Mouse (Mus musculus) heart, postnatal 25 days (tissue): ENCODE results near the gene Iqcc. TPM values are rescaled to one million over a fixed set of nuclear protein-coding genes. Genes with fewer than 3 reads are reported as not detected.

Source experiments
- DNase-seq: peaks from one replicate; pipeline ENCODE4 v3.0.0; 2022; ENCODE audit warnings: low spot score
- intact Hi-C: fragments of 180-260 bp; cut with DNase I; formaldehyde crosslinking; loops from one replicate; pipeline ENCODE4 v1.15.1; 2025
- total RNA-seq, 2 experiments: library from RNA; stranded (reverse); gene quantifications; 2 replicates each; pipeline ENCODE4 v1.2.3; 2021

The Iqcc gene
- total RNA-seq, 2 experiments from 2014 or later = 17.2 to 19.1 TPM

GRCm38 (mm10) chr4:129584884-129585608 lies 33.9 kb downstream of the Iqcc start:
- DNase-seq = peak; percentile 71
- intact Hi-C loops = loop anchor here (1.0 kb wide), 1 partner anchor 23 kb away; no protein-coding TSS in a partner anchor

DNA sequence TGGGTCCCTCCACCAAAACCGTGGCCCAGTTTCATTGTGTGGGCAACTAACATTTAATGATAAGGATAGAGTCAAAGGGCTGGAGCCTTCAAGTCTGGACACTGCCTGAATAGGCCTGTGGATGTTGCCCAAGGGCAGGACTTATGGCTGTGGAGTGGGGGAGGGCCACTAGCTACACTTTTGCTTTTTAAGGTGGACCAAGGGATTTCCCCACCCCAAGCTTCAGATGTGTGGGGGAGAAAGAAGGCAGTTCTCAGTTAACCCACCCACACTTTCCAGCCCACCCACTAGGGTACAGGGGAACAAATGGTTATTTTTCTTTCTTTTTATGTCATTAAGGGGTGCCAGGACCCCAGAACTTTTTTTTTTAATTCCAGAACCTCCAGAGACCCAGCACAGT lies 34.5 kb downstream of the Iqcc start:
- DNase-seq = no peak
- intact Hi-C loops = no loop called here

DNA sequence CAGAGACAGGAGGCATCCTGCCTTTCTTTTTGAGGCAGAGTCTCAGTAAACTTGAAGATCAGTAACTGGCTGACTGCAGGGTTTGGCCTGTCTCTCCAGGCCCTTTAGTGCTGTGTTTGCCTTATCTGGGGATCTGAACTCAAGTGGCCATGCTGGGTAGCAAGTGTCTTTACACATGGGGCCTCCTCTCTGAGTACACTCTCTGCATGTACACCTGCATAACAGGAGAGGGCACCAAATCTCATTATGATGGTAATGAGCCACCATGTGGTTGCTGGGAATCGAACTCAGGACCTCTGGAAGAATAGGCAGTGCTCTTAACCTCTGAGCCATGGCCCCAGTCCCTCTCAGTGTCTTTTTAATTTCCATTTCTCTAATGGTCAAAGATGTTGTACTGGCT lies 36.6 kb downstream of the Iqcc start:
- no peak for DNase-seq
- intact Hi-C loops = no loop called here

DNA sequence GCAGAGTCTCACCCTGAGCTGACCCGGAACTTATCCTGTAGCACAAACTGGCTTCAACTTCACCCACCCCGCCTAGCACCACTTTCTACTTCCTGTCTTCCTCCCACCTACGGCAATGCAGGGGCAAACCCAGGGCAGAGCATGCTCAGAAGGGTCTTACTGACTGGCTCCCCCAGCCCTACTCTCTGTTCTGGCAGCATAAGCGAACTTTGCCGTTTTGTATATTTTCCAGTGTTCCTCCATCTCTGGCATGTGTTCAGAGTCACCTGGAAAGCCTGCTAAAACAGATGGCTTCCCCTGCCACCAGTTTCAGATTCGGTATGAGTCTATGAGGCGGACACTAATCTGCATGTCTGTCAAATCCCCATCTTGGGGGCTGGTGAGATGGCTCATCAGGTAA lies 38.6 kb downstream of the Iqcc start:
- intact Hi-C loops = no loop called here
- DNase-seq = no peak

DNA sequence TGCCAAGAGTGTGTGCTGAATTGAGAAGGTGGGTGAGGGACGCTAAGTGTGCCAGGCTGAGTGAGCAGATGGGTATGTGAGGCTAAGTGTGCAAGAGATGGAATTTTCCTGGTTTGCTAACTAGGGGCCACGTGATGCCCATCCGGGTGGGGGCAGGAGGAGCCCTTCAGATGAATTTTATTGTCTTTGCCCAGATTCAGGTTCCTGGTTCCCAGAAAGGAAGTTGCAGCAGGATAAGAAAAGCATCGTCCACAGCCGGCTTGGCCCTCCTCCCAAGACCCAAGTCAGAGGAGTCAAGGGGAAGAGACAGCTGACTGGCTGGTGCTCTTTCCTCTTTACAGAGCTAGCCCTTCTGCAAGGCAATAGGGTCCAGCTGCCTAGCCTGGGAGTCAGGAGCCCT lies 40.4 kb downstream of the Iqcc start, which contains the start of gene Fam167b:
Gene Fam167b (minus strand): TSS at position 84 of the 400 bp plus-strand sequence.
- intact Hi-C loops = no loop called here
- DNase-seq = no peak

- intact Hi-C loops = no loop called here
These were observed 41.2 kb downstream of the Iqcc start for GRCm38 (mm10) chr4:129577688-129578087.

GRCm38 (mm10) chr4:129576863-129577491 lies 41.9 kb downstream of the Iqcc start:
- intact Hi-C loops = no loop called here
- peak; percentile 47 for DNase-seq

More at GRCm38 (mm10) chr4:129577688-129578087, 41.2 kb downstream of the Iqcc start:
- DNase-seq = no peak

DNA sequence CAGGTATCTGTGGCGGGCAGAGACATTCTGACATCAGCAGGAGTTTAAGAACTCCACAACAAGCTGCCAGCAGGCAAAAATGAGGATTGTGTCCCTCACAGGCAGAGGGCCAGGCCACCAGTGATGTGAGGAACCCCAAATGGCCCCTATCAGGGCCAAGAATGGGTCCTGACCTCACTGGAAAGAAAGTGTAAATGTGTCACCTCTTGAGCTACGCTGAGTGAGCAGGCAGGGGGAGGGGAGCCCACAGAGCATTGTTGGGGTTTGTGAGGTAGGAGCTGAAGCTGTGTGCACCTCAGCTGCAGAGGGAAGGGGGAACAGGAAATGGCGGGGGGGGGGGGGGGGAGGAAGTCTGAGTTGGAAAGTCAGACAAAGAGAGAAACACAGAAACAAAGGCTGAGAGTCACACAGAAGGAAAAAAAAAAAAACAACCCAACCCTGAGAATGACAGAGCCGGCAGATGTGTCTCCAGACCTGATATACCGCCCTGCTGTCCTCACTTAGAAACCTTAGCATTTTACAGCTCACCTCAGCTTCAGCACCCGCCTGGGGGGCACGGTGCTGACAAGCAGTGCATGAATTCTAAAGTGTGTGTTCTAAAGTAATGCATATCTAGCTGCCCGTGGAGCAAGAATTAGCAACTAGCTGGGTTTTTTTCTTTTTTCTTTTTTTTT lies 43.6 kb downstream of the Iqcc start:
- intact Hi-C loops = no loop called here
- DNase-seq = no peak

GRCm38 (mm10) chr4:129573430-129573829 lies 45.5 kb downstream of the Iqcc start, which contains the start of gene Lck:
Gene Lck (minus strand): TSS chr4:129573641.
- no peak for DNase-seq

DNA sequence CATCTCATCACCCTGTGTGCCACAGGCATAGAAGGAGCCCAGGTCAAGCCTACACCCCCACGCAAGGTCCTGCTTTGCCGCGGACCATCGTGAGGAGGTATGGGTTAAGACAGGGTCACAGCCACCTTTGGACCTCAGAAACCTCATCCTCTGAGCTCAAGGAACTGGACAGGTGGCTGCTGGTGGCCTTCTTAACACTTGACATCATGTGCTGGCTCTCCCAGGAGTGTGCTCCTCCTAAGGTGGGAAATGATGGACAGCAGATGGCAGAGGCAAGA lies 45.9 kb downstream of the Iqcc start:
- intact Hi-C loops = no loop called here
- no peak for DNase-seq

More at GRCm38 (mm10) chr4:129573430-129573829, 45.5 kb downstream of the Iqcc start, which contains the start of gene Lck:
- intact Hi-C loops = no loop called here

DNA sequence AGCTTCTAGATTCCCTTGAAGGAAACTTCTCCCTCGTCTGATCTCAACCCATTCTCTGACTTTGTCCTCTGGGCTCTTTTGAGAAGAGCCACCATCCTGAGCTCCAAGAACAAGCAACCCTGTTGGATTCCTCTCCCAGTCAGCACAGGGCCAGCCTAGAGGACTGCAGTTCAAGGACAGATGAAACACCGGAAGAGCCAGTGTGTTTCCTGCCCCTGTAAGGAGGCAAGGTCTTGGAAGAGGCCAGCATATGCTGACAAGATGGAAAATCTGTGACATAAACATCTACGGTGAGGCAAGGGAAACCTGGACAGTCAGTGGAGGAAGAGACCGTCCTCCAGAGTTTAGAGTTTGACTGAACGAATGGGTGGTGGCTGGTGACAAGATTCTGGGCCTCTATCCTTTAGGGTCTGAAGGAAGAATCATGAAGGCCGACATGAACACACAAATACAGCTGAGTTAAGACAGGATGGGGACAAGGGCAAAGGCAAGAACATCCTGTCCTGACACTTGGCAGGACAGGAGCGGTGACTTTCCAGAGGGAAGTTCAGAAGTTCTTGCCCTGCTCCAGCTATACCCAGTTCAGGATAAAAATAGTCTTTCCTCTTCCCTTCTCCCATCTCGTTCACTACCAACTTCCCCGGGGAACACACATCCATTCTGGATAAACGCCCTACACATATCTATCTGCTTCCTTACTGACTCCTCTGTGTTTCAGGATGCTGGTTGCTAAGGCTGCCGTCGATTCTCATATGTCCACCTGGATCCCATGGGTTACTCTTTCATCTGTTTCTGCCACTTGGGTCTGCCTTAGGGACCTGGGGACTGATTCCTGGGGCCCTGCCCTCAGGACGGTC lies 46.4 kb downstream of the Iqcc start:
- no peak for DNase-seq
- intact Hi-C loops = no loop called here

DNA sequence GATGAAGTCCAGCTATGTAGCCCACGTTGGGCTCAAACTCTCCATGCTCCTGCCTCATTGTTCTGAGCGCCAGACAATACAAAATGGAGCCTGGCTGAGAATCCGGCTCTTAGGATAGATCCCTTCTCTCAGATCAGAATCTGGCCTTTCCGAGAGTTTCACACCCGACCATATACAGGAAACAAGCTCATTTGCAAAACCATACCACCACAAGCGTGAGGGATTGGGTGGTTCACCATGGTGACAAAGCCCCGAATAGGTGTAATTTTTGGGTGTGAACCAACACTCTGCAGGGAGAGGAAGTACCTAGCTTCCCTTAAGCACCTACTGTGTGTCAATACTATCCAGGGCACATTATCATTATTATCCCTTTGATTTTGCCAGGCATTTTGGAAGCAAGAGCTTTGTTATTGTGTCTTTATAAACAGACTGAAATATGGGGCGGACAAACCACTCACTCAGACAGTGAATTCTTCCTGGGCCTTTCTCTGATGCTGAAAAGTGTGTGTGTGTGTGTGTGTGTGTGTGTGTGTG lies 47.3 kb downstream of the Iqcc start:
- intact Hi-C loops = no loop called here
- no peak for DNase-seq

DNA sequence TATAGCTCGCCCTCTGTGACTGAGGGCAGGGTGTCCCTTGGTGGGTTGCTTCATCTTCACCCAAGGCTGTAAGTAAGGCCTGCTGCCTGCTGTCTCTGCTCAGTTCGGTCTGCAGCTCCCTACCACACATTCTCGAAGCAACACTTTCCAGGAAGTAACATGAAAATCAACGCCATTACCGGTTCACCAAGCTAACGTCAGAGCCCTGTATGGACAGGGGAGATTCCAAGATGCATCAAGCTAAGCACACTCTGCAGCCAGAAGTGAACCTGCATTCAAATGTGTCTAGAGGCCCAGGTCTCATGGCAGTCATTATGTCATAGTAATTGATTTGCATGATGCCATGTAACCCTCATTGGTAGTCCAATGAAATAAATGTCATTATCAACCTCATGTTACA lies 48.9 kb downstream of the Iqcc start:
- DNase-seq = no peak
- intact Hi-C loops = no loop called here

GRCm38 (mm10) chr4:129568366-129568765 lies 50.5 kb downstream of the Iqcc start:
- intact Hi-C loops = no loop called here
- DNase-seq = no peak

DNA sequence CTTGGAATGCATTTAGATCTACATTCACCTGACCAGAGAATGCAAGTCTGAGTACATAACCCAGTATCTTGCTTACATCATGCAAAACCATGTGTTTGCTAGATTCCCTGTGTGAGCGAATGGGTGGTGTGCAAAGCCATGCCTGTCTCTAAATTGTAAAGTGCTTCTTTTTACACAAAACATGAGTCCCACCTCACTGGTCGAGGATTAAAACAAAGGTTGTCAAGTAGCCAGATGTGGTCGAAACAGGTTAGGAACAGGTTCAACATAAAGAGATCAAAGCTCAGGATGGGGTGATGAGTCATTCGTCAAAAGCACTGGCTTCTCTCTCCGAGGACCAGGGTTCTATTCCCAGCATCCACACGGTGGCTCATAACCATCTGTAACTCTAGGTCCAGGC lies 53.8 kb downstream of the Iqcc start:
- no peak for DNase-seq
- intact Hi-C loops = no loop called here

Other genes with a start within 250 kb of the Iqcc start
- gene Zbtb8a, start 241.0 kb downstream of the Iqcc start, total RNA-seq = 1 to 10 TPM; 3.5 to 3.7 TPM
- gene Zbtb8b, start 178.2 kb downstream of the Iqcc start, total RNA-seq = under 1 TPM in 1 of 2 experiments, not detected in 1; 0.08 TPM
- 10 to 100 TPM; 40.6 to 45.6 TPM for gene Bsdc1, start 157.5 kb downstream of the Iqcc start, total RNA-seq
- not detected for gene Tssk3, start 128.1 kb downstream of the Iqcc start, total RNA-seq
- not detected for gene Fam229a, start 127.9 kb downstream of the Iqcc start, total RNA-seq
- 1 to 10 TPM; 6.8 to 7.8 TPM for gene Marcksl1, start 105.5 kb downstream of the Iqcc start, total RNA-seq
- gene Hdac1, start 76.4 kb downstream of the Iqcc start, total RNA-seq = 10 to 100 TPM; 15.9 to 18.6 TPM
- gene Lck, start 45.5 kb downstream of the Iqcc start, total RNA-seq = 1 to 10 TPM in 1 of 2 experiments, under 1 TPM in 1; 0.47 to 1.2 TPM
- 1 to 10 TPM in 1 of 2 experiments, under 1 TPM in 1; 0.70 to 1.0 TPM for gene Fam167b, start 40.5 kb downstream of the Iqcc start, total RNA-seq
- 100 to 1,000 TPM; 119 to 129 TPM for gene Eif3i, start 18.5 kb downstream of the Iqcc start, total RNA-seq
- gene Tmem234, start 18.4 kb downstream of the Iqcc start, total RNA-seq = 10 to 100 TPM; 38.5 to 42.3 TPM
- 1 to 10 TPM in 1 of 2 experiments, under 1 TPM in 1; 0.61 to 1.5 TPM for gene Dcdc2b, start 4.8 kb downstream of the Iqcc start, total RNA-seq
- 10 to 100 TPM; 25.3 to 28.5 TPM for gene Ccdc28b, start 4.8 kb upstream of the Iqcc start, total RNA-seq
- gene Txlna, start 22.0 kb upstream of the Iqcc start, total RNA-seq = 10 to 100 TPM; 26.2 to 27.3 TPM
- 10 to 100 TPM; 71.7 to 79.6 TPM for gene Kpna6, start 53.7 kb upstream of the Iqcc start, total RNA-seq
- 1 to 10 TPM; 5.3 to 5.7 TPM for gene Tmem39b, start 77.7 kb upstream of the Iqcc start, total RNA-seq
- 10 to 100 TPM; 38.0 to 46.9 TPM for gene Khdrbs1, start 123.2 kb upstream of the Iqcc start, total RNA-seq
- 100 to 1,000 TPM; 192 to 205 TPM for gene Ptp4a2, start 192.1 kb upstream of the Iqcc start, total RNA-seq